Mouse (Mus musculus) CH12.LX (cell line): ENCODE measurements around the gene Nras. TPM values are rescaled to one million over a fixed set of nuclear protein-coding genes. Genes with fewer than 3 reads are reported as not detected.

Experiments
- DNase-seq: peaks from one replicate; pipeline ENCODE4 v3.0.0-alpha.2; 2013; ENCODE audit errors: extremely low read depth
- H3K27ac ChIP-seq: 2 replicates; pipeline ENCODE4 v1.5.1; 2012; ENCODE audit warnings: low read depth, mild to moderate bottlenecking, control low read depth, moderate library complexity; ENCODE audit not compliant: insufficient read depth
- H3K27me3 ChIP-seq: replicated peaks from 2 replicates; pipeline ENCODE3; 2012; ENCODE audit warnings: inconsistent platforms
- H3K36me3 ChIP-seq, 2 experiments: replicated peaks in 1 of 2; 2 replicates each; pipeline versions ENCODE3 to v1.6.1; 2012; ENCODE audit warnings: inconsistent platforms in 1 of 2, low read length in 1 of 2, mild to moderate bottlenecking in 1 of 2, mixed read lengths in 1 of 2, moderate library complexity in 1 of 2; ENCODE audit not compliant: control insufficient read depth in 1 of 2, insufficient read depth in 1 of 2
- H3K4me1 ChIP-seq, 2 experiments: 2 replicates each; pipeline ENCODE4 v1.6.1; 2012; ENCODE audit warnings: inconsistent platforms in 1 of 2, moderate library complexity in 1 of 2; ENCODE audit not compliant: insufficient read depth in 2 of 2, control insufficient read depth in 1 of 2
- H3K4me2 ChIP-seq: 2 replicates; pipeline ENCODE4 v1.6.1; 2012; ENCODE audit warnings: low read depth, mild to moderate bottlenecking, control low read depth; ENCODE audit not compliant: poor library complexity, insufficient read depth, severe bottlenecking
- H3K4me3 ChIP-seq, 3 experiments: fragments of 150-350 bp in 1 of 3; sonication (generic) in 1 of 3; replicated peaks in 1 of 3; 2 replicates each; pipeline versions ENCODE3 to v1.5.1; 2011 to 2012; ENCODE audit warnings: low read depth in 2 of 3, low read length in 2 of 3, mild to moderate bottlenecking in 2 of 3, moderate library complexity in 2 of 3, control low read depth in 1 of 3, improper control_type of control experiment in 1 of 3, inconsistent platforms in 1 of 3, mixed read lengths in 1 of 3; ENCODE audit not compliant: poor library complexity in 1 of 3
- H3K79me2 ChIP-seq: replicated peaks from 2 replicates; pipeline ENCODE4 v1.6.1; 2012; ENCODE audit warnings: mild to moderate bottlenecking, moderate library complexity; ENCODE audit not compliant: control insufficient read depth, poor library complexity, insufficient read depth, severe bottlenecking; ENCODE audit errors: extremely low read depth
- H3K9ac ChIP-seq: 2 replicates; pipeline ENCODE4 v1.6.1; 2012; ENCODE audit warnings: low read depth, mild to moderate bottlenecking, control low read depth, moderate library complexity; ENCODE audit not compliant: insufficient read depth
- H3K9me3 ChIP-seq: replicated peaks from 2 replicates; pipeline ENCODE3; 2012; ENCODE audit warnings: low read length, inconsistent platforms, mixed read lengths
- BHLHE40 ChIP-seq: IDR thresholded peaks from 2 replicates; pipeline ENCODE4 v1.6.1; 2011; ENCODE audit warnings: mild to moderate bottlenecking, low read depth, low read length, improper control_type of control experiment
- CHD1 ChIP-seq: IDR thresholded peaks from 2 replicates; pipeline ENCODE4 v1.6.1; 2012; ENCODE audit warnings: low read depth, low read length, improper control_type of control experiment, inconsistent platforms
- CHD2 ChIP-seq: IDR thresholded peaks from 2 replicates; pipeline ENCODE4 v1.6.1; 2011; ENCODE audit warnings: low read length, improper control_type of control experiment
- CTCF ChIP-seq, 2 experiments: IDR thresholded peaks in 1 of 2; conservative IDR thresholded peaks in 1 of 2; 2 replicates each; pipeline ENCODE4 v1.5.1; 2011 to 2012; ENCODE audit warnings: low read depth in 2 of 2, low read length in 2 of 2, improper control_type of control experiment in 1 of 2, inconsistent platforms in 1 of 2, mild to moderate bottlenecking in 1 of 2, moderate library complexity in 1 of 2
- E2F4 ChIP-seq: IDR thresholded peaks from 2 replicates; pipeline ENCODE4 v1.6.1; 2011; ENCODE audit warnings: low read depth, low read length, improper control_type of control experiment; ENCODE audit not compliant: insufficient replicate concordance
- ELF1 ChIP-seq: IDR thresholded peaks from 2 replicates; pipeline ENCODE4 v1.6.1; 2014; ENCODE audit warnings: low read depth, mild to moderate bottlenecking, inconsistent platforms, low read length, improper control_type of control experiment
- ETS1 ChIP-seq: conservative IDR thresholded peaks from 2 replicates; pipeline ENCODE4 v1.6.1; 2012; ENCODE audit warnings: low read depth, mild to moderate bottlenecking, inconsistent platforms, low read length, improper control_type of control experiment, moderate library complexity
- HCFC1 ChIP-seq: IDR thresholded peaks from 2 replicates; pipeline ENCODE4 v1.6.1; 2012; ENCODE audit warnings: low read depth, mild to moderate bottlenecking, inconsistent platforms, low read length, improper control_type of control experiment
- IRF4 ChIP-seq: IDR thresholded peaks from 2 replicates; pipeline ENCODE4 v1.6.1; 2014; ENCODE audit warnings: low read depth, mild to moderate bottlenecking, inconsistent platforms, low read length, improper control_type of control experiment
- JUN ChIP-seq: IDR thresholded peaks from 2 replicates; pipeline ENCODE4 v1.6.1; 2011; ENCODE audit warnings: low read depth, mild to moderate bottlenecking, low read length, improper control_type of control experiment, moderate library complexity; ENCODE audit not compliant: insufficient read depth
- JUND ChIP-seq: conservative IDR thresholded peaks from 2 replicates; pipeline ENCODE4 v1.6.1; 2011; ENCODE audit warnings: low read depth, low read length, improper control_type of control experiment
- MAX ChIP-seq: IDR thresholded peaks from 2 replicates; pipeline ENCODE4 v1.6.1; 2011; ENCODE audit warnings: low read length, improper control_type of control experiment
- MAZ ChIP-seq: IDR thresholded peaks from 2 replicates; pipeline ENCODE4 v1.6.1; 2012; ENCODE audit warnings: low read depth, mild to moderate bottlenecking, inconsistent platforms, low read length, improper control_type of control experiment, moderate library complexity
- MEF2A ChIP-seq: IDR thresholded peaks from 2 replicates; pipeline ENCODE4 v1.6.1; 2014; ENCODE audit warnings: low read depth, mild to moderate bottlenecking, inconsistent platforms, low read length, improper control_type of control experiment, borderline replicate concordance
- NELFE ChIP-seq: IDR thresholded peaks from 2 replicates; pipeline ENCODE4 v1.6.1; 2011; ENCODE audit warnings: low read depth, low read length, improper control_type of control experiment
- POLR2AphosphoS2 ChIP-seq: IDR thresholded peaks from 2 replicates; pipeline ENCODE4 v1.6.1; 2011; ENCODE audit warnings: low read depth, low read length, improper control_type of control experiment
- SIN3A ChIP-seq: IDR thresholded peaks from 2 replicates; pipeline ENCODE4 v1.6.1; 2012; ENCODE audit warnings: low read length, improper control_type of control experiment, inconsistent platforms
- SMC3 ChIP-seq: IDR thresholded peaks from 2 replicates; pipeline ENCODE4 v1.6.1; 2011; ENCODE audit warnings: low read depth, low read length, improper control_type of control experiment
- TBP ChIP-seq: conservative IDR thresholded peaks from 2 replicates; pipeline ENCODE4 v1.6.1; 2011; ENCODE audit warnings: low read depth, low read length, improper control_type of control experiment
- USF1 ChIP-seq: IDR thresholded peaks from 2 replicates; pipeline ENCODE4 v1.6.1; 2014; ENCODE audit warnings: low read depth, mild to moderate bottlenecking, inconsistent platforms, low read length, improper control_type of control experiment
- USF2 ChIP-seq: conservative IDR thresholded peaks from 2 replicates; pipeline ENCODE4 v1.6.1; 2011; ENCODE audit warnings: low read depth, low read length, improper control_type of control experiment
- ZC3H11A ChIP-seq: IDR thresholded peaks from 2 replicates; pipeline ENCODE4 v1.6.1; 2012; ENCODE audit warnings: low read depth, mild to moderate bottlenecking, inconsistent platforms, low read length, improper control_type of control experiment
- ZNF384 ChIP-seq: IDR thresholded peaks from 2 replicates; pipeline ENCODE4 v1.6.1; 2012; ENCODE audit warnings: low read depth, low read length, improper control_type of control experiment, inconsistent platforms
- dilution Hi-C: fragments of 300-500 bp; cut with MboI; formaldehyde crosslinking; loops from 2 replicates; pipeline ENCODE4 v1.14.3; 2020; ENCODE audit warnings: low sequenced_read_pairs; ENCODE audit not compliant: extremely low pct_unique_long_range_greater_than_20kb, extremely low pct_ligation_motif_present
- in situ Hi-C: fragments of 300-500 bp; cut with MboI; formaldehyde crosslinking; loops from 3 replicates; pipeline ENCODE4 v1.14.3; 2019; ENCODE audit warnings: low sequenced_read_pairs, low pct_ligation_motif_present, low pct_unique_long_range_greater_than_20kb, mixed read lengths
- polyA plus RNA-seq: library from polyadenylated mRNA; unstranded; fragments of >175 nt; gene quantifications from 2 replicates; pipeline ENCODE4 v1.2.1, GENCODE M21; 2012; ENCODE audit warnings: low read depth; ENCODE audit not compliant: insufficient read length
- total RNA-seq, 2 experiments: library from RNA; depleted of rRNA; stranded (reverse); fragments of 300-350 nt in 1 of 2; fragments of >200 nt in 1 of 2; gene quantifications; 2 replicates each; pipeline ENCODE4 v1.2.3; 2012 to 2014

The Nras gene
- total and polyA plus RNA-seq, 3 experiments = 47.7 to 69.1 (median 49.7) TPM

DNA sequence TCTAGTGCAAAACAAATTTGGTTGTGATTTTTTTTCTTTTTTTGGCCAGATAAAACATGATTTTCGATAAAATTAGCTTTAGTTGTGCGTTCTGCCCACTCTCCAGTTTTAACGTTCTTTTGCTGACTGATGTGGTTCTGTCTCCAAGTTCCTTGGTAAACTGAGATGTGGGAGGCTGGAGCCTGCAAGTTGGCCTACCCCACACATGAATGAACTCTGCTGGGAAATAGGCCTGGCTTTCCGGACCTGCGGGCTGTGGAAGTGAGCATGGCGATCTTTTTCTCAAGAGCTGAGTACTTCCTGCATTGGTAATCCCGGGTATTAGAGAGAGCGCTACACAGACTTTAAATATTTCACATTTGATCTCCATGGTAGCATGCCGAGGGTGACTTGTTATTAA lies 17.8 kb downstream of the Nras start:
- H3K9ac ChIP-seq = no peak overlapping the region
- H3K4me2 ChIP-seq = no peak overlapping the region
- in situ Hi-C loops = no loop called here
- no peaks in the 10 kb centered on the region for H3K27me3 ChIP-seq
- DNase-seq = no peak
- peaks cover 0 to 2% of the 10 kb centered on the region in 2 experiments for H3K36me3 ChIP-seq
- no peaks in the 10 kb centered on the region for H3K9me3 ChIP-seq
- TF ChIP-seq POLR2AphosphoS2 = no peak
- no peak for TF ChIP-seq MAZ
- no peak for TF ChIP-seq ZC3H11A
- TF ChIP-seq CHD2 = no peak
- TF ChIP-seq SIN3A = no peak
- TF ChIP-seq NELFE = no peak
- no peak for TF ChIP-seq SMC3
- TF ChIP-seq TBP = no peak
- no peak for TF ChIP-seq USF1
- TF ChIP-seq ZNF384 = no peak
- TF ChIP-seq USF2 = no peak
- dilution Hi-C loops = no loop called here
- no peak overlapping the region for H3K4me3 ChIP-seq
- no peak overlapping the region for H3K27ac ChIP-seq
- no peaks in the 10 kb centered on the region for H3K4me1 ChIP-seq
- no peaks in the 10 kb centered on the region for H3K79me2 ChIP-seq

DNA sequence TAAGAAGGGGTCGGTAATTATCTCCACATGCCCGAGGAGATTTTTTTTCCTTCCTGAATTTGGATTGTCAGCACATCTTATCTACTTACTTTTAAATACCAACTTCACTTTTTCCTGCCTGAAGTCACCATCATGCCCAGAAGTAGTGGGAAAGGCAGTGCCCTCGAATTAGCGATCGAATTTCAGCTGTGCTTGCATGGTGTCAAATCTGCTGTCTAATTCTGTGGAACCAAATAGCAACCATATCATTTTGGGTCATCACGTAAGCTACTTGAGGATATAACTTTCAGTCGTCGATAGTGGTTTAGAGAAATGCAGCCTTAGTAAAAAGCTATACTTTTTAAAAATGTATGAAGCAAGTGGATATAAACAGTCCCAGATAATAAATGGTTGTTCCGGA lies 18.4 kb downstream of the Nras start:
- no peaks in the 10 kb centered on the region for H3K9me3 ChIP-seq
- no peak overlapping the region for H3K4me2 ChIP-seq
- dilution Hi-C loops = no loop called here
- H3K9ac ChIP-seq = no peak overlapping the region
- TF ChIP-seq IRF4 = no peak
- TF ChIP-seq MAX = no peak
- TF ChIP-seq CHD1 = no peak
- TF ChIP-seq MEF2A = no peak
- TF ChIP-seq BHLHE40 = no peak
- no peak for TF ChIP-seq HCFC1
- TF ChIP-seq NELFE = no peak
- TF ChIP-seq JUN = no peak
- TF ChIP-seq CHD2 = no peak
- TF ChIP-seq ZC3H11A = no peak
- no peak for TF ChIP-seq E2F4
- no peak for TF ChIP-seq TBP
- TF ChIP-seq JUND = no peak
- no peak for TF ChIP-seq USF1
- TF ChIP-seq ZNF384 = no peak
- TF ChIP-seq ELF1 = no peak
- no peak for TF ChIP-seq CTCF (conservative IDR thresholded peaks at IDR 0.05 in 1 of 2, IDR thresholded peaks at IDR 0.05 in 1 of 2; ENCODE audit: low read depth in 2 of 2, low read length in 2 of 2)
- no peak for TF ChIP-seq ETS1
- no peak for DNase-seq
- H3K27ac ChIP-seq = no peak overlapping the region
- H3K27me3 ChIP-seq = no peaks in the 10 kb centered on the region
- no peaks in the 10 kb centered on the region for H3K79me2 ChIP-seq
- in situ Hi-C loops = no loop called here
- no peaks in the 10 kb centered on the region for H3K4me1 ChIP-seq
- no peak overlapping the region for H3K4me3 ChIP-seq
- H3K36me3 ChIP-seq = no peaks in the 10 kb centered on the region
